Mouse (Mus musculus) lung, embryonic 16.5 days (tissue): ENCODE results near the gene Sept4. TPM values are rescaled to one million over a fixed set of nuclear protein-coding genes. Genes with fewer than 3 reads are reported as not detected.

Experiments used
- ATAC-seq: fragments of 200-750 bp; cut with Nextera tagmentation; 2 replicates; pipeline ENCODE4 v1.8.0; 2017; ENCODE audit warnings: low read depth, mild to moderate bottlenecking, moderate library complexity
- H3K27ac ChIP-seq: fragments of 300-500 bp; sonication (generic); 2 replicates; pipeline ENCODE4 v1.5.1; 2014; ENCODE audit warnings: mild to moderate bottlenecking, control low read depth, low read length
- H3K27me3 ChIP-seq: fragments of 300-500 bp; sonication (generic); 2 replicates; pipeline ENCODE4 v1.6.1; 2014; ENCODE audit warnings: low read depth, low read length, mixed read lengths; ENCODE audit not compliant: control insufficient read depth, insufficient read depth
- H3K36me3 ChIP-seq: fragments of 300-500 bp; sonication (generic); 2 replicates; pipeline ENCODE4 v1.6.1; 2014; ENCODE audit warnings: low read length; ENCODE audit not compliant: control insufficient read depth, insufficient read depth
- H3K4me1 ChIP-seq: fragments of 300-500 bp; sonication (generic); replicated peaks from 2 replicates; pipeline ENCODE4 v1.6.1; 2014; ENCODE audit warnings: low read length, mixed read lengths; ENCODE audit not compliant: control insufficient read depth, insufficient read depth
- H3K4me2 ChIP-seq: fragments of 300-500 bp; sonication (generic); 2 replicates; pipeline ENCODE4 v1.6.1; 2014; ENCODE audit warnings: low read depth, low read length, control low read depth
- H3K4me3 ChIP-seq: fragments of 300-500 bp; sonication (generic); 2 replicates; pipeline ENCODE4 v1.5.1; 2014; ENCODE audit warnings: mild to moderate bottlenecking, low read length, control low read depth
- H3K9ac ChIP-seq: fragments of 300-500 bp; sonication (generic); 2 replicates; pipeline ENCODE4 v1.6.1; 2014; ENCODE audit warnings: low read length, control low read depth
- H3K9me3 ChIP-seq: fragments of 300-500 bp; sonication (generic); 2 replicates; pipeline ENCODE4 v1.6.1; 2016; ENCODE audit warnings: low read length; ENCODE audit not compliant: control insufficient read depth
- WGBS: fragments of 180-500 bp; shearing (Covaris S2); extraction: QIAGEN DNeasy Blood & Tissue Kit; methylation state at CpG from one replicate; pipeline ENCODE4 v1.1.7; 2014; 5-methylcytosine and 5-hydroxymethylcytosine counted together
- polyA plus RNA-seq: library from polyadenylated mRNA; unstranded; fragments of >200 nt; fragmentation: Nextera tagmentation; extraction: Ambion mirVana; gene quantifications from 2 replicates; pipeline ENCODE4 v1.2.1, GENCODE M21; 2015

The Sept4 gene
- polyA plus RNA-seq, 1 experiment from 2014 or later = 96.9 TPM

DNA sequence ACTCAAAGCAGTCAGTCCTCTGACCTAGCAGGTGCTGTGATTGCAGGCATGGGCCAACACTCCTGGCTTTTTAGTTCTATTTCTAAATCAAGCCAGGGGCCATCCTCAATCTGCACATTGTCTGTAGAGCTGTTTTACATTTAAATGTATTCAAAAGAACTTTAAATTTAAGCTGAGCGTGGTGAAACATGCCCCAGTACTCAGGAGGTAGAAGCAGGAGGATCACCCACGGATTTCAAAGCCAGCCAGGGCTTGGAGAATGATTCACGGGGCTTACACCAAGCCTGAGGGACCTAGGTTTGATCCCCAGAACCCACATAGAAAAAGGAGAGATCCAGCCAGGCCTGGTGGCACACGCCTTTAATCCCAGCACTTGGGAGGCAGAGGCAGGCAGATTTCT lies 15.4 kb upstream of the Sept4 start:
- Histone ChIP-seq H3K4me2 (no peak overlapping the region), H3K4me3 (no peak overlapping the region), H3K9ac (no peak overlapping the region), H3K27me3 (no peaks in the 10 kb centered on the region), H3K4me1 (peaks cover 9% of the 10 kb centered on the region), H3K9me3 (no peaks in the 10 kb centered on the region), H3K36me3 (no peaks in the 10 kb centered on the region), H3K27ac (peak overlapping the region; percentile 16; the same call in 1 of the 2 replicates)
- WGBS = 85% methylated on average over 4 of the region's 4 CpGs
- no peak for ATAC-seq

DNA sequence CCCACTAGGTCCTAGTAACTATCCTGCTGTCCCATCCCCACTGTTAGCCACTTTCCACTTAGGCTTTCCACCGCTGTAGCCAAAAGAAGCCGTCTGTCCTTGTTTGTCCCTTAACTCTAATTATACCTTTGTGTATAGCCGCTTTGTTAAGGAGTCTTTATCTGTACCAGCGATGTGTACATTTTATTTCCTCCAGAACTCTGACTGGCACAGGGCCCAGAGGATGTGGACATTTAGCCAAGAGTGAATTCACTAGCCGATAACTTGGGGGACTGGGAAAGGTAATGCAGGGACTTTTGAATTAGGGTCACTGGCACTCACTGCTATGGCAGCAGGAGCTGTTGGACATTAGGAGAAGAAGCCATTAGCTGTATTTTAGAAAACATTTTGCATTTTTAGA lies 14.3 kb upstream of the Sept4 start:
- Histone ChIP-seq H3K9me3 (no peaks in the 10 kb centered on the region), H3K36me3 (no peaks in the 10 kb centered on the region), H3K27me3 (no peaks in the 10 kb centered on the region), H3K4me3 (no peak overlapping the region), H3K4me1 (peaks cover 9% of the 10 kb centered on the region), H3K4me2 (no peak overlapping the region), H3K27ac (peak overlapping the region; percentile 62), H3K9ac (no peak overlapping the region)
- peak; percentile 72 for ATAC-seq
- WGBS = 13% methylated on average over 5 of the region's 5 CpGs

DNA sequence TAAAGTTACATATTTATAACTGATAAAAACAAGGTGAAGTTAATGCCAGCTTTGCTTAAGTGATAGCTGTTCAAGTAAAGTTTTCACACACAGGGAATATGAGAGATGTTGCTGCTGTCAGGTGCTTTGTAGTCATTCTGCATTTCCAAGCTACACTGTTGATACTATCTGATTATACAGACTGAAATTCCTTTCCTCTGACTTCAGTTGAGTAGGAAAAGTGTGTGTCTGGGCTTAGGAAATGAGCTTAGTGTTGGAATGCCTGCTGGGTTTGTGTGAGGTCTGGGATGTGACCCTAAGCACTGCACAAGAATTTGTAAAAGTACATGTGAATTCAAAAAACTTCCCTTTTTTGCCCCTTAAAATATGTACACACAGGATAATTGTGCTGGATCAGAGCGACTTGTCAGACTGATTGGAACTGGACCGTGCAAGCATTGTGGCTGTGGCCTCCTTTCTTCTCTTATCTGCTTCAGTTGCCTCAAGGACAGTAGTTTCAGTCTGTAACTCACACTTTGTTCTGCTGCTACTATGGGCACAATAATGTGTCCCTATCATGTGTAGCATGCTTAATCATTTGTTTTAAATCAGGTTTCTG lies 13.5 kb upstream of the Sept4 start:
- no peaks in the 10 kb centered on the region for H3K27me3 ChIP-seq
- 16% methylated on average over 2 of the region's 2 CpGs for WGBS
- ATAC-seq = peak; percentile 73
- no peaks in the 10 kb centered on the region for H3K9me3 ChIP-seq
- H3K9ac ChIP-seq = no peak overlapping the region
- H3K27ac ChIP-seq = peak overlapping the region; percentile 62
- no peak overlapping the region for H3K4me2 ChIP-seq
- peaks cover 9% of the 10 kb centered on the region for H3K4me1 ChIP-seq
- no peak overlapping the region for H3K4me3 ChIP-seq
- H3K36me3 ChIP-seq = no peaks in the 10 kb centered on the region

DNA sequence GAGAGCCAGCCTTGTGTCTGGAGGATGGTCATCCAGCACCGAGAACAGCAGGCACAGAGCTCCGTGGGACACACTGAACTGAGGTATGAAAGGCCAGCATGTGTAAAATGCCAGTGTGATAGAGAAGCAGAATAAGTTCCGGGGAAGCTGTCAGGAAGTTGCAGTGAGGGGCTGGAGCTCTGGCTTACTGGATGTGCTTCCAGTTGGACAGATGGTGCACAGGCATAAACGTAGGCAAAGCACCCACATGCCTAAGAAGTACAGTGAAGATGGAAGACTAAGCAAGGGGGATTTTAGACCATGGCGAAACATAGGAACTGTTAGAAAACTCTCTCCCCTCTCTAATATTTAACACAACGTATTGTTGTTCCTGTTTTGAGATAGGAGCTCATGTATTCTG lies 7.5 kb upstream of the Sept4 start:
- Histone ChIP-seq H3K9me3 (no peaks in the 10 kb centered on the region), H3K9ac (no peak overlapping the region), H3K4me1 (no peaks in the 10 kb centered on the region), H3K27ac (no peak overlapping the region), H3K4me3 (no peak overlapping the region), H3K4me2 (no peak overlapping the region), H3K36me3 (no peaks in the 10 kb centered on the region), H3K27me3 (no peaks in the 10 kb centered on the region)
- 52% methylated on average over 6 of the region's 6 CpGs for WGBS
- ATAC-seq = no peak

DNA sequence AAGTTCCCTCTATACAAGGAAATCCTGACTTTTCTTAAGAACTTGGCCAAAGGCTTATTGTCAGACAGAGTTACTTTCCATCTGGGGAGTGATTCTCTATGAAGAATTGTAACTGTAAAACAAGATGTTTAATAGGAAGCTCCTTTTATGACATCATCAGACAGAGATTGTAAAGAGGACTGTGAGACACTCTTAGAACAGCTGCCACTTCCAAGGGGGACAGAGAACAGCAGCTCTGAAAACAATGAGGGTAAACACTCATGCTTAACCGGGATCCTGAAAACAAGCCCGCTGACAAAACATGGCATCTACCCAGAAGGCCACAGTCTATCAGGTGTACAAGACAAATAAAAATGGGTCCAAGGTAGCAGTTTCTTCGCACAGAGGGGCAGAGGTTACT lies 2.2 kb upstream of the Sept4 start, which contains the start of gene Gm11492:
Gene Gm11492, plus strand, starts transcription at position 153 of the 400 bp plus-strand sequence.
- WGBS = 53% methylated on average over 3 of the region's 3 CpGs
- Histone ChIP-seq H3K27ac (no peak within 1 kb of the TSS), H3K9ac (no peak within 1 kb of the TSS), H3K4me3 (no peak within 1 kb of the TSS), H3K4me2 (no peak within 1 kb of the TSS), H3K4me1 (peaks cover 4% of the 10 kb centered on the region), H3K27me3 (no peaks in the 10 kb centered on the region), H3K9me3 (no peaks in the 10 kb centered on the region), H3K36me3 (no peaks in the 10 kb centered on the region)
- no peak for ATAC-seq

DNA sequence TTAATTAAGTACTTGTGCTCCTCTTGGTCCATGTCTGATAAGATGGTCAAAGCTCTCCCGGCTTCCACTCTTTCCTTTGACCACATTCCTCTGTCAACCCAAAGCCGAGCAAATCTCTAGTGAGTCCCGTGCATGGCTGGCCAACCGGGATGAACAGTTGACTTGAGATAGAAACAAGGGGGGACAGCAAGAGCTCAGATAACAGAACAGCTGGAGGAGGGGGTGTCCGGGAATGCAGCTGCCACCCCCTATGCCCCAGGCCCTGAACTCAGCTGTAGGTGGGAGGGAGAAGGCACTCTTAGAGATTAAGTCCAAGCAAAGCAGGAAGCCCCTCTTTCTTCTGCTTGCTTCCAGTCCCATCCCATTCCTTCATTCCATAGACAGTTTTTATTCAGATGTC lies 2.0 kb downstream of the Sept4 start:
- H3K9ac ChIP-seq = no peak overlapping the region
- WGBS = 53% methylated on average over 5 of the region's 5 CpGs
- peaks cover 9% of the 10 kb centered on the region for H3K4me1 ChIP-seq
- H3K9me3 ChIP-seq = no peaks in the 10 kb centered on the region
- H3K27ac ChIP-seq = no peak overlapping the region; the same call in 1 of the 2 replicates
- no peaks in the 10 kb centered on the region for H3K27me3 ChIP-seq
- no peak overlapping the region for H3K4me3 ChIP-seq
- no peak overlapping the region for H3K4me2 ChIP-seq
- ATAC-seq = no peak
- no peaks in the 10 kb centered on the region for H3K36me3 ChIP-seq

DNA sequence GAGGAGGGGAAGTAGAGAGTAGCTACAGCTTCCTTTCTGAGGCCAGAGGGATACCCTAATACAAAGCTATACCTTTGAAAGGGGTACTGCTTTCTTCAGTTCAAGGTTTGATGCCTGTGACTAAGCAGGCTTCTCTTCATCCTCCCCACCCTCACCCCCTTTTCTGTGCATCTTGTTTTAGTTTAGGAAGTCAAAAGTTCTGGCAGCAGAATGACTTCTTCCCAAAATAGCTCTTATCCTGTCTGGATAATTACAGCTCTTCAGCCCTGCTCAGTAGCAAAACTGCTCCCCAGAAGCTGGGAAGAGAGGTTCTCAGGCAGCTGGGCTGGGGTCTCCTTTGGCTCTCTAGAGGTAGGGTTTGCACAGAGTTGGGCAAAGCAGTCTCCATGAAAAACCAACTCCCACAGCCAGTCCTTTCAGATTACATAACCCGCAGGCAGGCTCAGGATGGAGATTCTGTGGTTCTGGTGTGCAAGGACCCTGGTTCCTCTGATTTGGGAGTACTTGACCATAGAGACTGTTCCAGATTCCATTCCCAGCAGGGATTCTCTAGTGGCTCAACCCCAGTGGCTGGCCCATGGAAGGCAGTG lies 2.8 kb downstream of the Sept4 start:
- Histone ChIP-seq H3K27ac (no peak overlapping the region), H3K4me2 (no peak overlapping the region), H3K9me3 (no peaks in the 10 kb centered on the region), H3K27me3 (no peaks in the 10 kb centered on the region), H3K9ac (no peak overlapping the region), H3K4me3 (no peak overlapping the region), H3K36me3 (no peaks in the 10 kb centered on the region), H3K4me1 (peaks cover 9% of the 10 kb centered on the region)
- ATAC-seq = no peak
- WGBS = 84% methylated on average over 1 of the region's 1 CpGs

DNA sequence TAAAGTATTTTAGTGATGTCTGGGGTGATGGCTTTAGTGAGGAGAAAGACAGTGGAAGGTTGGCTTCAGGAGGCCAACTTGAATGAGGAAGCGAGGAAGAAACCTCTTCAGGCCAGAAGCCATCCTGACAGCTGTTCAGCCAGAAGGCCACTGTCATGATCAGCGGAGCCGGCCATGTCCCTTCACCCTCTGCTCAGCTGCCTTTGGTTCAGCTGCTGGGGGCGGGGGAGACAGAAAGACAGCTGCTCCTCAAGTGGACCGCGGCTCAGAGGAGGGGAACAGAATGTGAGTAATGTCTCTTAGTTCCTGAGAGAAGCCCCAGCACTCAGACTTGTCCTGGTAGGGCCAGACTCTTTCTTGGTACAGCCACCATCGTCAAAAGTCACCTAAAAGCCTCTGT lies 5.0 kb downstream of the Sept4 start:
- Histone ChIP-seq H3K9me3 (no peaks in the 10 kb centered on the region), H3K4me3 (no peak overlapping the region), H3K27me3 (no peaks in the 10 kb centered on the region), H3K4me2 (no peak overlapping the region), H3K9ac (no peak overlapping the region), H3K36me3 (no peaks in the 10 kb centered on the region), H3K4me1 (peaks cover 18% of the 10 kb centered on the region), H3K27ac (no peak overlapping the region)
- no peak for ATAC-seq
- 63% methylated on average over 7 of the region's 7 CpGs for WGBS

DNA sequence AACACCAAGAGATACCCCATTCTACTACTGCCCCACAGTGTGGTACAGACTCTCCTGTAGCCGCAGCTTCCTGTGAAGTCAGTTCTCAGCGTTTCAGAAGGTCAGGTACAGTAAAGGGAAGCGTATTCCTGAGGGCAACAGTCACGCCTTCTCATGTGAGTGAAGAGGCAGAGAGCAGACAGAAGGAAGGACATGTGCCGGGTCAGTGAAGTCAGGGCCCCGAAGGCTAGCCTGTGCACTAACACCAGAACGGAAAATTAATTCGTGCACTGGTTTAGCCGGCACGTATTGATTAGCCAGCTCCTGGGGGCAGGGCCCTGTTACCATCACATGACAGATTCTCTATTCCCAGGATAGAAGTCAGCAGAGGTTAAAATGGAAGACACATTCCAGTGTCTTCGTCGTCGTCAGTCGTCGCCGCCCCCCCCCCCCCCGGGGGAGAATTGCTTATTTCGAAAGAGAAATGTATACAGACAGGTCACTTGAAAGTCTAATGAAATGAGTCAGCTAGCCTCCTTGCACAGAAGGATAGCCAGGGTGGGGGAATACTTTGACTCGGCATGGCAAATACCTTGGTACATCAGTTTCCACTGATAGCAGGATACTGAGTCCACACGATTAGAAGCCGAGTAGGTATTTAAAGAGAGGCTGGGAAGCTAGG lies 5.9 kb downstream of the Sept4 start:
- Histone ChIP-seq H3K9me3 (no peaks in the 10 kb centered on the region), H3K4me2 (no peak overlapping the region), H3K9ac (no peak overlapping the region), H3K4me3 (no peak overlapping the region), H3K4me1 (peaks cover 20% of the 10 kb centered on the region), H3K27ac (no peak overlapping the region), H3K27me3 (no peaks in the 10 kb centered on the region), H3K36me3 (no peaks in the 10 kb centered on the region)
- no peak for ATAC-seq
- WGBS = 42% methylated on average over 21 of the region's 21 CpGs
